Mouse (Mus musculus) adrenal gland, adult (tissue): Measurements from ENCODE around the gene Pxdc1.
A peak's percentile ranks its signal among the peaks of the same experiment; 100 is the strongest.

ENCODE experiments used
- DNase-seq, 2 experiments: peaks; one replicate each; pipeline ENCODE4 v3.0.0; 2022 to 2023; ENCODE audit warnings: low spot score in 1 of 2; ENCODE audit not compliant: inconsistent age in 2 of 2

The Pxdc1 gene

GRCm38 (mm10) chr13:34653391-34653790, at the start of gene Pxdc1:
Gene Pxdc1, minus strand, starts transcription at chr13:34653486.
- DNase-seq, result peak; percentile 28 to 71

- DNase-seq, result no peak
Observed at GRCm38 (mm10) chr13:34700630-34701029, 47.3 kb upstream of the Pxdc1 start.

GRCm38 (mm10) chr13:34700091-34700490, 46.8 kb upstream of the Pxdc1 start:
- no peak for DNase-seq

- DNase-seq, result no peak
Observed at GRCm38 (mm10) chr13:34696734-34697332, 43.5 kb upstream of the Pxdc1 start.

GRCm38 (mm10) chr13:34693111-34693510, 39.8 kb upstream of the Pxdc1 start:
- no peak for DNase-seq

GRCm38 (mm10) chr13:34691049-34691448, 37.8 kb upstream of the Pxdc1 start:
- DNase-seq, result no peak

GRCm38 (mm10) chr13:34685008-34685765, 31.9 kb upstream of the Pxdc1 start:
- peak; percentile 33 to 81 for DNase-seq

GRCm38 (mm10) chr13:34683762-34684488, 30.6 kb upstream of the Pxdc1 start:
- DNase-seq, result no peak

- no peak for DNase-seq
Observed at GRCm38 (mm10) chr13:34683270-34683669, 30.0 kb upstream of the Pxdc1 start.

GRCm38 (mm10) chr13:34676507-34676906, 23.2 kb upstream of the Pxdc1 start:
- DNase-seq, result no peak

GRCm38 (mm10) chr13:34675847-34676383, 22.6 kb upstream of the Pxdc1 start:
- DNase-seq, result no peak

GRCm38 (mm10) chr13:34673354-34673753, 20.1 kb upstream of the Pxdc1 start:
- no peak for DNase-seq

GRCm38 (mm10) chr13:34669919-34670865, 16.9 kb upstream of the Pxdc1 start:
- no peak for DNase-seq

- DNase-seq, result peak in 1 of 2 experiments; percentile 31
Observed at GRCm38 (mm10) chr13:34667197-34667596, 13.9 kb upstream of the Pxdc1 start.

GRCm38 (mm10) chr13:34665074-34665473, 11.8 kb upstream of the Pxdc1 start:
- no peak for DNase-seq

GRCm38 (mm10) chr13:34663762-34664161, 10.5 kb upstream of the Pxdc1 start:
- DNase-seq, result no peak

GRCm38 (mm10) chr13:34659507-34659906, 6.2 kb upstream of the Pxdc1 start:
- DNase-seq, result no peak

- DNase-seq, result no peak
Observed at GRCm38 (mm10) chr13:34656351-34656750, 3.1 kb upstream of the Pxdc1 start.

- peak; percentile 71 to 88 for DNase-seq
Observed at GRCm38 (mm10) chr13:34652353-34653241, 689 bp downstream of the Pxdc1 start.

- DNase-seq, result no peak
Observed at GRCm38 (mm10) chr13:34652016-34652352, 1.3 kb downstream of the Pxdc1 start.
